Mouse (Mus musculus): ENCODE measurements around the gene Ankdd1b. TPM values are rescaled to one million over a fixed set of nuclear protein-coding genes. Genes with fewer than 3 reads are reported as not detected.

Gene Ankdd1b
- total RNA-seq, 1 experiment = 1.1 TPM

DNA sequence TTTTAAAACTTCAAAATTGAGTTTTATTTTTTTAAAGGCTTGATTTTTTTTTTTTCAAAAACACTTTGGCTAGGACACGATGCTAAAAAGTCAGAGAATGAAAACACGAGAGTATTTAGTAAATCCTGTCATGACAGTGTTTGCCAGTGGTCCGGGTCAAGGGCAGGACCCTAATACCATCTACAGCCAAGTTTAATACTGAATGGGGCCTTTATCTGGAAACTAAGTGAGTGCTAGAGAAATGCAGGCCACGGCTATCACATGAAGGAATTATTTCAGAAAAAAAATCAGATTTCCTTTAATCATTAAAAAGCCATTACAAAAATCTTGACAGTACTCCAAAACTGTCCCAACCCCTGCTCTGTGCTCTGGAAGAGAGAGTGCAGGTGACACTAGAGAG lies 34.7 kb upstream of the Ankdd1b start:
- Histone ChIP-seq H3K9me3 (ENCODE audit: control insufficient read depth, insufficient read depth, low read depth, low read length) (no peaks in the 10 kb centered on the region), H3K27ac (ENCODE audit: insufficient read depth, low read depth, low read length, poor library complexity, severe bottlenecking) (no peak overlapping the region), H3K4me3 (ENCODE audit: insufficient read depth in 1 of 2, low read depth in 1 of 2, low read length in 2 of 2, poor library complexity in 1 of 2, severe bottlenecking in 1 of 2) (no peak overlapping the region), H3K9ac (ENCODE audit: insufficient read depth, low read depth, low read length, poor library complexity, severe bottlenecking) (no peak overlapping the region), H3K4me1 (ENCODE audit: control insufficient read depth in 2 of 2, insufficient read depth in 2 of 2, low read length in 2 of 2, poor library complexity in 1 of 2) (no peaks in the 10 kb centered on the region), H3K36me3 (ENCODE audit: control insufficient read depth, insufficient read depth, low read length, poor library complexity, severe bottlenecking) (peaks cover 3% of the 10 kb centered on the region; the same call in 1 of the 2 replicates)
- TF ChIP-seq CHD2 (IDR thresholded peaks at IDR 0.05; ENCODE audit: low read depth, low read length) (no peak), ZNF384 (IDR thresholded peaks at IDR 0.05; ENCODE audit: low read depth, low read length) (no peak), HCFC1 (IDR thresholded peaks at IDR 0.05; ENCODE audit: borderline replicate concordance, insufficient read depth, low read length) (no peak)
- DNase-seq (ENCODE audit: low read depth, low spot score) = no peak
- in situ Hi-C loops (cut with MboI; ENCODE audit: low sequenced_read_pairs in 2 of 2, unreplicated experiment in 2 of 2) = no loop called here

DNA sequence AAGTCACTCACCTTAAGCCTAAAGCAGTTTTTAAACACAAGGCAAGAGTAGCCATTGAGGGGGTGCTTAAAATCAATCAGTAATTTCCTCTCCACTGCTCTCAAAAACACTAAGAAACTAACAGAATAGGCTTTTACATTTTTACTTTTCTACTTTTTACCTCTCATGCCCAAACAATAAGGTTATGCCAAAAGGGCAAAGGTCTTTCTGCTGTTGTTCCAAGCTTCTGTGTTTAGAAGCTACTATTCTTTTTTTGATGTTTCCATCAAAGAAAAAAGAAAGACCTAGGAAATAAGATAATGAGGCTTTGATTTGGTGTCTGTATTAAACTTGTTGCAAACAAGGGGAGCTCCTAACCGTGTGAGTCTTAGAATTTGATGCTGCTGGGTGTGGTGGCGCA lies 28.9 kb upstream of the Ankdd1b start:
- H3K9ac ChIP-seq (ENCODE audit: insufficient read depth, low read depth, low read length, poor library complexity, severe bottlenecking) = no peak overlapping the region
- TF ChIP-seq MAFK (IDR thresholded peaks at IDR 0.05; ENCODE audit: insufficient read depth, low read depth, low read length) (no peak), ZC3H11A (IDR thresholded peaks at IDR 0.05; ENCODE audit: borderline replicate concordance, low read depth, low read length) (no peak), ZNF384 (IDR thresholded peaks at IDR 0.05; ENCODE audit: low read depth, low read length) (no peak), HCFC1 (IDR thresholded peaks at IDR 0.05; ENCODE audit: borderline replicate concordance, insufficient read depth, low read length) (no peak), CHD2 (IDR thresholded peaks at IDR 0.05; ENCODE audit: low read depth, low read length) (no peak)
- no peak overlapping the region for H3K4me3 ChIP-seq (ENCODE audit: insufficient read depth in 1 of 2, low read depth in 1 of 2, low read length in 2 of 2, poor library complexity in 1 of 2, severe bottlenecking in 1 of 2)
- no peak for DNase-seq (ENCODE audit: low read depth, low spot score)
- in situ Hi-C loops (cut with MboI; ENCODE audit: low sequenced_read_pairs in 2 of 2, unreplicated experiment in 2 of 2) = no loop called here
- no peak overlapping the region for H3K27ac ChIP-seq (ENCODE audit: insufficient read depth, low read depth, low read length, poor library complexity, severe bottlenecking)
- H3K36me3 ChIP-seq (ENCODE audit: control insufficient read depth, insufficient read depth, low read length, poor library complexity, severe bottlenecking) = peaks cover 3% of the 10 kb centered on the region; the same call in 1 of the 2 replicates
- H3K9me3 ChIP-seq (ENCODE audit: control insufficient read depth, insufficient read depth, low read depth, low read length) = no peaks in the 10 kb centered on the region
- H3K4me1 ChIP-seq (ENCODE audit: control insufficient read depth in 2 of 2, insufficient read depth in 2 of 2, low read length in 2 of 2, poor library complexity in 1 of 2) = no peaks in the 10 kb centered on the region; a peak in 1 of 4 replicates

DNA sequence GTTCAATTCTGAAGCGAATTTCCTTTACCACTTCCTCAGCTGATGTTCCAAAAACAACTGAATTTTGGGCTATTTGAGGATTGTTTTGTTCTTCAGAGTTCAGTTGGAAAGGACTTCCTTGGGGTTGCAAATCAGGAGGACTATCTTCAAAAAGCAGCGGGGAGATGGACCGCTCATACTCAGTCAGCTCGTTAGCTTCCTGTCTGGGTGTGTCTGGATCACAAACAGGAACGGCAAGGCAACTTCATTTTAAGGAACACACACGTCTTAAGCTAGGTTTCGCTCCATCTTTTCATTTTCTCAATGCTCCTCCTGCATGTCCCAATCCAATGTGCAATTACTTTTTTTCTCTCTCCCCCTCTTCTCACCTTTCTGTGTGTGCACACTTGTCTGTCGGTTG lies 25.6 kb upstream of the Ankdd1b start:
- TF ChIP-seq ZNF384 (IDR thresholded peaks at IDR 0.05; ENCODE audit: low read depth, low read length) = no peak
- no peak for TF ChIP-seq CHD2 (IDR thresholded peaks at IDR 0.05; ENCODE audit: low read depth, low read length)
- no peak for TF ChIP-seq ZC3H11A (IDR thresholded peaks at IDR 0.05; ENCODE audit: borderline replicate concordance, low read depth, low read length)
- TF ChIP-seq HCFC1 (IDR thresholded peaks at IDR 0.05; ENCODE audit: borderline replicate concordance, insufficient read depth, low read length) = no peak
- no peak for TF ChIP-seq MAFK (IDR thresholded peaks at IDR 0.05; ENCODE audit: insufficient read depth, low read depth, low read length)
- H3K27ac ChIP-seq (ENCODE audit: insufficient read depth, low read depth, low read length, poor library complexity, severe bottlenecking) = no peak overlapping the region
- no peak for DNase-seq (ENCODE audit: low read depth, low spot score)
- H3K36me3 ChIP-seq (ENCODE audit: control insufficient read depth, insufficient read depth, low read length, poor library complexity, severe bottlenecking) = no peaks in the 10 kb centered on the region; the same call in 1 of the 2 replicates
- no peak overlapping the region for H3K9ac ChIP-seq (ENCODE audit: insufficient read depth, low read depth, low read length, poor library complexity, severe bottlenecking)
- no peaks in the 10 kb centered on the region; a peak in 1 of 4 replicates for H3K4me1 ChIP-seq (ENCODE audit: control insufficient read depth in 2 of 2, insufficient read depth in 2 of 2, low read length in 2 of 2, poor library complexity in 1 of 2)
- H3K9me3 ChIP-seq (ENCODE audit: control insufficient read depth, insufficient read depth, low read depth, low read length) = no peaks in the 10 kb centered on the region
- in situ Hi-C loops (cut with MboI; ENCODE audit: low sequenced_read_pairs in 2 of 2, unreplicated experiment in 2 of 2) = no loop called here
- no peak overlapping the region for H3K4me3 ChIP-seq (ENCODE audit: insufficient read depth in 1 of 2, low read depth in 1 of 2, low read length in 2 of 2, poor library complexity in 1 of 2, severe bottlenecking in 1 of 2)

DNA sequence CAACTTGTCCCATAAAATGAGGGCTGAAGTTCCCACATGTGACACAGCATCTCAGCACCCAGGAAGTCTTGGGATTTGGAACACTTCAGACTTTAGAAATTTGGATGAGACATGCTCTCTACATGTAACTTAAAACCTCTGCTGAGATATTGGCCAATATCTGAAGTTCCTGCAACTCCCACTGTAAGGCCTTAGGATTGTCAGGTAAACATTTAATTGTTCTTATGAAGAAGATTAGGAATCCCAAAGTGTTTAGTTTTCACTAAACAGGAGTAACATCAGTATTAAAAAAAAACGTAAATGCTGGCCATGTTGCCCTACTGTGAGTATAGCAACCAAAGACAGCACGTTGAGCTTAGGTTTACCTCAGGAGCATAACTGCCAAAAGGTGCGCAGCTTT lies 19.4 kb upstream of the Ankdd1b start, which contains the start of gene Gm17622:
Gm17622 (plus strand) TSS at position 301 of the 400 bp plus-strand sequence.
- H3K27ac ChIP-seq (ENCODE audit: insufficient read depth, low read depth, low read length, poor library complexity, severe bottlenecking) = no peak within 1 kb of the TSS
- in situ Hi-C loops (cut with MboI; ENCODE audit: low sequenced_read_pairs in 2 of 2, unreplicated experiment in 2 of 2) = no loop called here
- peaks cover 10% of the 10 kb centered on the region for H3K36me3 ChIP-seq (ENCODE audit: control insufficient read depth, insufficient read depth, low read length, poor library complexity, severe bottlenecking)
- H3K4me1 ChIP-seq (ENCODE audit: control insufficient read depth in 2 of 2, insufficient read depth in 2 of 2, low read length in 2 of 2, poor library complexity in 1 of 2) = no peaks in the 10 kb centered on the region
- no peak within 1 kb of the TSS for H3K9ac ChIP-seq (ENCODE audit: insufficient read depth, low read depth, low read length, poor library complexity, severe bottlenecking)
- no peak within 1 kb of the TSS for H3K4me3 ChIP-seq (ENCODE audit: insufficient read depth in 1 of 2, low read depth in 1 of 2, low read length in 2 of 2, poor library complexity in 1 of 2, severe bottlenecking in 1 of 2)
- TF ChIP-seq HCFC1 (IDR thresholded peaks at IDR 0.05; ENCODE audit: borderline replicate concordance, insufficient read depth, low read length) (no peak), MAFK (IDR thresholded peaks at IDR 0.05; ENCODE audit: insufficient read depth, low read depth, low read length) (no peak), CHD2 (IDR thresholded peaks at IDR 0.05; ENCODE audit: low read depth, low read length) (no peak), ZNF384 (IDR thresholded peaks at IDR 0.05; ENCODE audit: low read depth, low read length) (no peak), ZC3H11A (IDR thresholded peaks at IDR 0.05; ENCODE audit: borderline replicate concordance, low read depth, low read length) (no peak)
- H3K9me3 ChIP-seq (ENCODE audit: control insufficient read depth, insufficient read depth, low read depth, low read length) = no peaks in the 10 kb centered on the region
- no peak for DNase-seq (ENCODE audit: low read depth, low spot score)

DNA sequence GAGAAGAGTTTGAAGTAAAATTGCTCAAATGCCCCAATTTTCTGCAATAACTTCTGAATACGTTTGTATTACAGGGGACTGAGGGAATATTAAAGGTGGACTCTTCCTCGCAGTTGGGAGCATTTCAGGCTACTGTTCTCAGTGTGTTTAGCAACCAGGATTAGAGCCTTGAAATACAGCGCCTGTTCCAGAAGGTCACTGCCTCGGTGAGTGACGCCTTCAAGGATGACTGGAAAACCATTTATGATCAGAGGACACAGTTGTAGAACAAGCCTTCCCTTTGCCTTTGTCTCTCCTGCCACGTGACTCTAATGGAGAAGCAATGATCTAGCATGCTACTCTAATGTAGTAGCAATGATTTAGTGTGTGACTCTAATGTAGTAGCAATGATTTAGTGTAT lies 17.0 kb upstream of the Ankdd1b start:
- Histone ChIP-seq H3K4me1 (ENCODE audit: control insufficient read depth in 2 of 2, insufficient read depth in 2 of 2, low read length in 2 of 2, poor library complexity in 1 of 2) (no peaks in the 10 kb centered on the region), H3K4me3 (ENCODE audit: insufficient read depth in 1 of 2, low read depth in 1 of 2, low read length in 2 of 2, poor library complexity in 1 of 2, severe bottlenecking in 1 of 2) (no peak overlapping the region), H3K27ac (ENCODE audit: insufficient read depth, low read depth, low read length, poor library complexity, severe bottlenecking) (no peak overlapping the region), H3K36me3 (ENCODE audit: control insufficient read depth, insufficient read depth, low read length, poor library complexity, severe bottlenecking) (peaks cover 10% of the 10 kb centered on the region), H3K9me3 (ENCODE audit: control insufficient read depth, insufficient read depth, low read depth, low read length) (no peaks in the 10 kb centered on the region), H3K9ac (ENCODE audit: insufficient read depth, low read depth, low read length, poor library complexity, severe bottlenecking) (no peak overlapping the region)
- TF ChIP-seq ZNF384 (IDR thresholded peaks at IDR 0.05; ENCODE audit: low read depth, low read length) (no peak), CHD2 (IDR thresholded peaks at IDR 0.05; ENCODE audit: low read depth, low read length) (no peak), ZC3H11A (IDR thresholded peaks at IDR 0.05; ENCODE audit: borderline replicate concordance, low read depth, low read length) (no peak), HCFC1 (IDR thresholded peaks at IDR 0.05; ENCODE audit: borderline replicate concordance, insufficient read depth, low read length) (no peak), MAFK (IDR thresholded peaks at IDR 0.05; ENCODE audit: insufficient read depth, low read depth, low read length) (no peak)
- in situ Hi-C loops (cut with MboI; ENCODE audit: low sequenced_read_pairs in 2 of 2, unreplicated experiment in 2 of 2) = no loop called here
- DNase-seq (ENCODE audit: low read depth, low spot score) = no peak
